Mouse (Mus musculus): ENCODE measurements at regions not wholly inside any gene's neighbourhood (a gene's known extent, or its start where the extent isn't known, plus 50 kb on each side); places are given as distances from the start of the nearest gene placed in this dataset.

DNA sequence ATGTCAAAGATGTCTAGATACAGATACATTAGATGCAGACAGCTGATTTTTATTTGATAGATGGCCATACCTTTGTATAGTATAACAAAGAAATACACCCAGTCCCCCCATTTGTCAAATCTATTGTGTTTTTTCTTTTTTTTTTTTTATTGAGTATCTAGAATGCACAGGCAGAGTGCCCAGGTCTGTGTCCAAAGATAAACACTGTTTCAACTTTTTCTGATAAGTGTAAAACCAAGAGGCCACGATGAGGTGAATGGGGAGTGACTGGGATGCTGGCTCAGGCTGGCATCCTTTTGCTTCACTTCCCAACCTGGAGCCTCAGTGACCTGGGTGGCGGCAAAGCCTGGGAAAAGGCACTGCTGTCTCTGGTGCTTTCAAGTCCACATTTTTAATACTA lies 54.4 kb upstream of the Prdm1 start:
- Histone ChIP-seq H3K4me3 (ENCODE audit: insufficient read depth, low read depth, low read length) (no peak overlapping the region), H3K36me3 (ENCODE audit: control insufficient read depth, insufficient read depth, low read length) (no peaks in the 10 kb centered on the region), H3K27me3 (replicated peaks; ENCODE audit: control insufficient read depth, insufficient read depth, low read length) (no peaks in the 10 kb centered on the region), H3K4me1 (ENCODE audit: control insufficient read depth, insufficient read depth, low read length) (no peaks in the 10 kb centered on the region), H3K27ac (ENCODE audit: insufficient read depth, low read depth, low read length) (no peak overlapping the region)
- DNase-seq, result no peak
- 76% methylated on average over 2 of the region's 2 CpGs for WGBS
- TF ChIP-seq POLR2A (IDR thresholded peaks at IDR 0.05; ENCODE audit: low read depth, low read length), result no peak
- no peak for TF ChIP-seq CTCF (conservative IDR thresholded peaks at IDR 0.05; ENCODE audit: insufficient read depth, insufficient read length, low read depth, low read length)

All from kidney, adult 2 months (tissue).